Mouse (Mus musculus): ENCODE measurements around the gene E130114P18Rik.

Gene E130114P18Rik

GRCm38 (mm10) chr4:97777706-97778176 lies at the start of gene E130114P18Rik:
TSS of gene E130114P18Rik (minus strand) at chr4:97778078.
- peak in 1 of 2 experiments; percentile 30 for DNase-seq (ENCODE audit: low spot score in 2 of 2)

- DNase-seq (ENCODE audit: low spot score in 2 of 2): no peak
These were observed 49.2 kb upstream of the E130114P18Rik start for GRCm38 (mm10) chr4:97827115-97827514.

- no peak for DNase-seq (ENCODE audit: low spot score in 2 of 2)
These were observed 48.0 kb upstream of the E130114P18Rik start for GRCm38 (mm10) chr4:97825841-97826240.

GRCm38 (mm10) chr4:97825432-97825831 lies 47.6 kb upstream of the E130114P18Rik start:
- no peak for DNase-seq (ENCODE audit: low spot score in 2 of 2)

GRCm38 (mm10) chr4:97824451-97824850 lies 46.6 kb upstream of the E130114P18Rik start:
- no peak for DNase-seq (ENCODE audit: low spot score in 2 of 2)

GRCm38 (mm10) chr4:97823512-97823911 lies 45.6 kb upstream of the E130114P18Rik start:
- no peak for DNase-seq (ENCODE audit: low spot score in 2 of 2)

GRCm38 (mm10) chr4:97821556-97822251 lies 43.8 kb upstream of the E130114P18Rik start:
- no peak for DNase-seq (ENCODE audit: low spot score in 2 of 2)

- no peak for DNase-seq (ENCODE audit: low spot score in 2 of 2)
These were observed 42.8 kb upstream of the E130114P18Rik start for GRCm38 (mm10) chr4:97820474-97821259.

- DNase-seq (ENCODE audit: low spot score in 2 of 2): no peak
These were observed 41.2 kb upstream of the E130114P18Rik start for GRCm38 (mm10) chr4:97819101-97819500.

- DNase-seq (ENCODE audit: low spot score in 2 of 2): no peak
These were observed 40.6 kb upstream of the E130114P18Rik start for GRCm38 (mm10) chr4:97818498-97818897.

GRCm38 (mm10) chr4:97817741-97818140 lies 39.9 kb upstream of the E130114P18Rik start:
- DNase-seq (ENCODE audit: low spot score in 2 of 2): no peak

GRCm38 (mm10) chr4:97816753-97817152 lies 38.9 kb upstream of the E130114P18Rik start:
- DNase-seq (ENCODE audit: low spot score in 2 of 2): no peak

GRCm38 (mm10) chr4:97816001-97816400 lies 38.1 kb upstream of the E130114P18Rik start:
- no peak for DNase-seq (ENCODE audit: low spot score in 2 of 2)

- DNase-seq (ENCODE audit: low spot score in 2 of 2): no peak
These were observed 36.6 kb upstream of the E130114P18Rik start for GRCm38 (mm10) chr4:97814515-97814914.

GRCm38 (mm10) chr4:97813996-97814395 lies 36.1 kb upstream of the E130114P18Rik start:
- DNase-seq (ENCODE audit: low spot score in 2 of 2): no peak

- no peak for DNase-seq (ENCODE audit: low spot score in 2 of 2)
These were observed 35.2 kb upstream of the E130114P18Rik start for GRCm38 (mm10) chr4:97813035-97813434.

GRCm38 (mm10) chr4:97810348-97810939 lies 32.6 kb upstream of the E130114P18Rik start:
- DNase-seq (ENCODE audit: low spot score in 2 of 2): no peak

GRCm38 (mm10) chr4:97809582-97810295 lies 31.9 kb upstream of the E130114P18Rik start:
- no peak for DNase-seq (ENCODE audit: low spot score in 2 of 2)

GRCm38 (mm10) chr4:97808885-97809284 lies 31.0 kb upstream of the E130114P18Rik start:
- DNase-seq (ENCODE audit: low spot score in 2 of 2): no peak

- DNase-seq (ENCODE audit: low spot score in 2 of 2): no peak
These were observed 29.0 kb upstream of the E130114P18Rik start for GRCm38 (mm10) chr4:97806924-97807323.

GRCm38 (mm10) chr4:97805896-97806808 lies 28.3 kb upstream of the E130114P18Rik start:
- no peak for DNase-seq (ENCODE audit: low spot score in 2 of 2)

Measured in urinary bladder, adult 18-20 months (tissue).